Mouse (Mus musculus) midbrain, embryonic 16.5 days (tissue): ENCODE results near the gene Hist1h1t. TPM values are rescaled to one million over a fixed set of nuclear protein-coding genes. Genes with fewer than 3 reads are reported as not detected.

Experiments used
- ATAC-seq: fragments of 200-750 bp; cut with Nextera tagmentation; 2 replicates; pipeline ENCODE4 v1.8.0; 2017; ENCODE audit warnings: moderate TSS enrichment
- H3K27ac ChIP-seq: fragments of 300-500 bp; sonication (generic); 2 replicates; pipeline ENCODE4 v1.5.1; 2014; ENCODE audit warnings: mild to moderate bottlenecking, low read length, mixed read lengths
- H3K27me3 ChIP-seq: fragments of 300-500 bp; sonication (generic); 2 replicates; pipeline ENCODE4 v1.6.1; 2014; ENCODE audit warnings: low read depth, low read length, mixed read lengths; ENCODE audit not compliant: control insufficient read depth, insufficient read depth
- H3K36me3 ChIP-seq: fragments of 300-500 bp; sonication (generic); 2 replicates; pipeline ENCODE4 v1.6.1; 2014; ENCODE audit warnings: mild to moderate bottlenecking, low read length, moderate library complexity, mixed read lengths; ENCODE audit not compliant: control insufficient read depth, insufficient read depth
- H3K4me1 ChIP-seq: fragments of 300-500 bp; sonication (generic); 2 replicates; pipeline ENCODE4 v1.6.1; 2014; ENCODE audit warnings: mild to moderate bottlenecking, low read length, mixed read lengths; ENCODE audit not compliant: control insufficient read depth, insufficient read depth
- H3K4me2 ChIP-seq: fragments of 300-500 bp; sonication (generic); 2 replicates; pipeline ENCODE4 v1.6.1; 2014; ENCODE audit warnings: mild to moderate bottlenecking, low read length, mixed read lengths
- H3K4me3 ChIP-seq: fragments of 300-500 bp; sonication (generic); 2 replicates; pipeline ENCODE4 v1.5.1; 2014; ENCODE audit warnings: low read depth, mild to moderate bottlenecking, low read length, moderate library complexity, mixed read lengths
- H3K9ac ChIP-seq: fragments of 300-500 bp; sonication (generic); 2 replicates; pipeline ENCODE4 v1.6.1; 2014; ENCODE audit warnings: low read depth, low read length, mixed read lengths
- H3K9me3 ChIP-seq: fragments of 300-500 bp; sonication (generic); replicated peaks from 2 replicates; pipeline ENCODE4 v1.6.1; 2014; ENCODE audit warnings: mild to moderate bottlenecking, low read length, mixed read lengths; ENCODE audit not compliant: control insufficient read depth, poor library complexity, severe bottlenecking
- WGBS: fragments of 180-500 bp; shearing (Covaris S2); extraction: QIAGEN DNeasy Blood & Tissue Kit; methylation state at CpG from one replicate; pipeline ENCODE4 v1.1.7; 2014; 5-methylcytosine and 5-hydroxymethylcytosine counted together
- microRNA-seq: library from miRNA; unstranded; fragments of <30 nt; microRNA quantifications from one replicate; pipeline ENCODE4, GENCODE M21; 2017
- polyA plus RNA-seq: library from polyadenylated mRNA; unstranded; fragments of >200 nt; fragmentation: Nextera tagmentation; extraction: Ambion mirVana; gene quantifications from 2 replicates; pipeline ENCODE4 v1.2.1, GENCODE M21; 2015

The Hist1h1t gene
- polyA plus RNA-seq, 1 experiment from 2014 or later: not detected

GRCm38 (mm10) chr13:23744421-23745380 is 49.1 kb downstream of the Hist1h1t start:
- H3K27ac ChIP-seq: no peak overlapping the region
- no peak overlapping the region for H3K9ac ChIP-seq
- H3K36me3 ChIP-seq: no peaks in the 10 kb centered on the region
- ATAC-seq: no peak
- no peaks in the 10 kb centered on the region for H3K27me3 ChIP-seq
- peak overlapping the region; percentile 43 for H3K4me3 ChIP-seq
- peaks cover 20% of the 10 kb centered on the region for H3K4me1 ChIP-seq
- H3K4me2 ChIP-seq: peak overlapping the region; percentile 84
- H3K9me3 ChIP-seq: no peaks in the 10 kb centered on the region
- WGBS: 2% methylated on average over 13 of the region's 36 CpGs

- H3K9me3 ChIP-seq: no peaks in the 10 kb centered on the region
- H3K27ac ChIP-seq: peak within 1 kb of the TSS; percentile 95
- peak within 1 kb of the TSS; percentile 46; the same call in 1 of the 2 replicates for H3K9ac ChIP-seq
- peak within 1 kb of the TSS; percentile 84 for H3K4me2 ChIP-seq
- WGBS: under 1% methylated on average over 22 of the region's 28 CpGs
- ATAC-seq: peak; percentile 72
- peak within 1 kb of the TSS; percentile 43 for H3K4me3 ChIP-seq
- H3K4me1 ChIP-seq: peaks cover 14% of the 10 kb centered on the region
- no peaks in the 10 kb centered on the region for H3K36me3 ChIP-seq
- H3K27me3 ChIP-seq: no peaks in the 10 kb centered on the region
Measured at GRCm38 (mm10) chr13:23745381-23746161, 50.0 kb downstream of the Hist1h1t start, which contains the start of gene Hist1h3c. Gene Hist1h3c (minus strand): TSS chr13:23745602.

Small RNA genes within 50 kb of the gene (microRNA-seq; reads per million reads assigned to microRNA genes)
- not detected for gene Gm44314
- gene Gm44350: not detected

Other genes with a start within 250 kb of the Hist1h1t start
- gene Btn1a1, start 229.9 kb upstream of the Hist1h1t start, polyA plus RNA-seq: 0.10 and 0.31 TPM in 2 replicates
- gene Btn2a2, start 207.0 kb upstream of the Hist1h1t start, polyA plus RNA-seq: 0.15 TPM in 1 of 2 replicates, not detected in the other
- gene Hist1h4h, start 164.8 kb upstream of the Hist1h1t start, polyA plus RNA-seq: 1.5 and 3.0 TPM in 2 replicates
- gene Hist1h2af, start 161.9 kb upstream of the Hist1h1t start, polyA plus RNA-seq: not detected in 2 replicates
- not detected in 2 replicates for gene Hist1h3g, start 160.4 kb upstream of the Hist1h1t start, polyA plus RNA-seq
- 0.27 TPM in 1 of 2 replicates, not detected in the other for gene Hist1h2bh, start 152.4 kb upstream of the Hist1h1t start, polyA plus RNA-seq
- gene Hist1h3f, start 151.8 kb upstream of the Hist1h1t start, polyA plus RNA-seq: not detected in 2 replicates
- not detected in 2 replicates for gene Hist1h4f, start 144.2 kb upstream of the Hist1h1t start, polyA plus RNA-seq
- gene Hist1h1d, start 142.6 kb upstream of the Hist1h1t start, polyA plus RNA-seq: 0.07 TPM in 1 of 2 replicates, not detected in the other
- gene Hist1h3e, start 133.4 kb upstream of the Hist1h1t start, polyA plus RNA-seq: 1.0 and 1.4 TPM in 2 replicates
- gene Hist1h2ae, start 124.6 kb upstream of the Hist1h1t start, polyA plus RNA-seq: 7.7 and 11.6 TPM in 2 replicates
- 0.36 and 0.86 TPM in 2 replicates for gene Hist1h2bg, start 124.4 kb upstream of the Hist1h1t start, polyA plus RNA-seq
- not detected in 2 replicates for gene Hist1h2bf, start 121.6 kb upstream of the Hist1h1t start, polyA plus RNA-seq
- not detected in 2 replicates for gene Hist1h2ad, start 121.4 kb upstream of the Hist1h1t start, polyA plus RNA-seq
- 0.53 and 0.60 TPM in 2 replicates for gene Hist1h3d, start 120.1 kb upstream of the Hist1h1t start, polyA plus RNA-seq
- gene Hist1h4d, start 114.2 kb upstream of the Hist1h1t start, polyA plus RNA-seq: 21.8 and 27.6 TPM in 2 replicates
- gene Hist1h2be, start 74.7 kb upstream of the Hist1h1t start, polyA plus RNA-seq: 1.0 and 1.4 TPM in 2 replicates
- 3.3 and 4.4 TPM in 2 replicates for gene Hist1h1e, start 73.3 kb upstream of the Hist1h1t start, polyA plus RNA-seq
- gene Hist1h2ac, start 11.9 kb upstream of the Hist1h1t start, polyA plus RNA-seq: 0.23 and 0.32 TPM in 2 replicates
- gene Hist1h2bc, start 11.6 kb upstream of the Hist1h1t start, polyA plus RNA-seq: 14.9 and 17.1 TPM in 2 replicates
- gene Hist1h4c, start 2.6 kb downstream of the Hist1h1t start, polyA plus RNA-seq: 1.8 and 3.2 TPM in 2 replicates
- 2.8 and 3.8 TPM in 2 replicates for gene Hfe, start 15.0 kb downstream of the Hist1h1t start, polyA plus RNA-seq
- gene Hist1h1c, start 43.0 kb downstream of the Hist1h1t start, polyA plus RNA-seq: 7.1 and 8.7 TPM in 2 replicates
- 0.76 TPM in 1 of 2 replicates, not detected in the other for gene Hist1h3c, start 49.8 kb downstream of the Hist1h1t start, polyA plus RNA-seq
- not detected in 2 replicates for gene Hist1h2bb, start 50.9 kb downstream of the Hist1h1t start, polyA plus RNA-seq
- gene Hist1h2ab, start 55.3 kb downstream of the Hist1h1t start, polyA plus RNA-seq: 1.1 and 6.2 TPM in 2 replicates
- gene Hist1h3b, start 56.5 kb downstream of the Hist1h1t start, polyA plus RNA-seq: 0.89 and 1.1 TPM in 2 replicates
- 0.98 and 1.8 TPM in 2 replicates for gene Hist1h4b, start 61.2 kb downstream of the Hist1h1t start, polyA plus RNA-seq
- gene Hist1h4a, start 65.4 kb downstream of the Hist1h1t start, polyA plus RNA-seq: 0.47 and 0.72 TPM in 2 replicates
- gene Hist1h3a, start 66.6 kb downstream of the Hist1h1t start, polyA plus RNA-seq: 0.40 and 0.68 TPM in 2 replicates
- gene Hist1h1a, start 67.9 kb downstream of the Hist1h1t start, polyA plus RNA-seq: 0.30 TPM in 1 of 2 replicates, not detected in the other
- gene Trim38, start 74.1 kb downstream of the Hist1h1t start, polyA plus RNA-seq: not detected in 2 replicates
- gene Slc17a2, start 111.2 kb downstream of the Hist1h1t start, polyA plus RNA-seq: not detected in 2 replicates
- gene Slc17a3, start 143.6 kb downstream of the Hist1h1t start, polyA plus RNA-seq: not detected in 2 replicates
- not detected in 2 replicates for gene Slc17a1, start 171.9 kb downstream of the Hist1h1t start, polyA plus RNA-seq
- not detected in 2 replicates for gene Slc17a4, start 219.2 kb downstream of the Hist1h1t start, polyA plus RNA-seq
- not detected in 2 replicates for gene Hist1h2ba, start 238.3 kb downstream of the Hist1h1t start, polyA plus RNA-seq
- not detected in 2 replicates for gene Hist1h2aa, start 238.6 kb downstream of the Hist1h1t start, polyA plus RNA-seq